Comparison of ENCODE assay signal across 9 mouse cellular contexts in genomic region chr7:44442407-44442821, GRCm38 (mm10). TPM values are rescaled to one million over a fixed set of nuclear protein-coding genes. Genes with fewer than 3 reads are reported as not detected.
DNase-seq lines count a peak whose midpoint lies in the region; ATAC-seq lines count a peak whose summit lies in the region.
"Had no signal": no experiment of that assay in that cellular context is flagged by ENCODE, and none has a peak within 500 bp of the region (broad histone marks: within the 10 kb centered on the region; RNA-seq: fewer than 3 reads in every experiment).

No protein-coding gene starts in this region.

- DNase-seq in left cerebral cortex, postnatal 36 days (ENCODE audit: low spot score in 2 of 2), result peak; percentile 45 to 57
- DNase-seq in left cerebral cortex, adult 9 months (ENCODE audit: low spot score in 2 of 2), result no peak
- peak; percentile 72 for DNase-seq in cerebellum, postnatal 25 days
- DNase-seq in hindbrain, embryonic 11.5 days (ENCODE audit: low spot score), result peak; percentile 71
- peak; percentile 66 for DNase-seq in neural tube, embryonic 11.5 days (ENCODE audit: low spot score)
- DNase-seq in urinary bladder, postnatal 10 days (ENCODE audit: low spot score), result no peak
- DNase-seq in yolk sac, embryonic 10.5 days (ENCODE audit: low spot score), result no peak
- DNase-seq in layer of hippocampus, adult 9-11 months, result no peak

- H3K9me3 ChIP-seq in hindbrain, embryonic 11.5 days (ENCODE audit: control insufficient read depth, low read length), result no peaks in the 10 kb centered on the region
- H3K9me3 ChIP-seq in neural tube, embryonic 11.5 days (ENCODE audit: control insufficient read depth, low read length), result no peaks in the 10 kb centered on the region

- H3K27ac ChIP-seq in hindbrain, embryonic 11.5 days (ENCODE audit: low read depth, low read length), result peak overlapping the region; percentile 98
- peak overlapping the region; percentile 83 for H3K27ac ChIP-seq in neural tube, embryonic 11.5 days (ENCODE audit: low read depth, low read length)

- peak; percentile 52 for ATAC-seq in hindbrain, embryonic 11.5 days (ENCODE audit: low FRiP score)
- ATAC-seq in neural tube, embryonic 11.5 days (ENCODE audit: insufficient read depth, low FRiP score, low TSS enrichment), result peak; percentile 50

- H3K36me3 ChIP-seq in hindbrain, embryonic 11.5 days (ENCODE audit: control insufficient read depth, insufficient read depth, low read length), result peaks cover 8% of the 10 kb centered on the region
- H3K36me3 ChIP-seq in neural tube, embryonic 11.5 days (ENCODE audit: control insufficient read depth, insufficient read depth, low read length), result no peaks in the 10 kb centered on the region; the same call in 1 of the 2 replicates

- peak overlapping the region; percentile 98 for H3K9ac ChIP-seq in hindbrain, embryonic 11.5 days (ENCODE audit: low read depth, low read length)
- peak overlapping the region; percentile 93 for H3K9ac ChIP-seq in neural tube, embryonic 11.5 days (ENCODE audit: low read length)

- H3K27me3 ChIP-seq in hindbrain, embryonic 11.5 days (ENCODE audit: control insufficient read depth, insufficient read depth, low read length), result peaks cover 13% of the 10 kb centered on the region
- H3K27me3 ChIP-seq in neural tube, embryonic 11.5 days (ENCODE audit: control insufficient read depth, insufficient read depth, low read length), result peaks cover 42% of the 10 kb centered on the region

- H3K4me1 ChIP-seq in hindbrain, embryonic 11.5 days (replicated peaks; ENCODE audit: control insufficient read depth, insufficient read depth, low read length), result peaks cover 13% of the 10 kb centered on the region
- H3K4me1 ChIP-seq in neural tube, embryonic 11.5 days (ENCODE audit: control insufficient read depth, insufficient read depth, low read length), result peaks cover 21% of the 10 kb centered on the region; the same call in 1 of the 2 replicates

- intact Hi-C loops in left cerebral cortex, postnatal 36 days (cut with DNase I), result loop anchor here (1.0 to 5.0 kb wide), 4 partner anchors 12 to 82 kb away; partner anchors contain the start of gene Syt3

- WGBS in hindbrain, embryonic 11.5 days, result under 1% methylated on average over 14 of the region's 14 CpGs
- 1% methylated on average over 9 of the region's 14 CpGs for WGBS in neural tube, embryonic 11.5 days

- peak overlapping the region; percentile 98 for H3K4me2 ChIP-seq in hindbrain, embryonic 11.5 days (replicated peaks; ENCODE audit: low read depth, low read length)
- peak overlapping the region; percentile 81 for H3K4me2 ChIP-seq in neural tube, embryonic 11.5 days (ENCODE audit: low read depth)

- peak overlapping the region; percentile 70 for H3K4me3 ChIP-seq in hindbrain, embryonic 11.5 days (ENCODE audit: low read depth, low read length)
- H3K4me3 ChIP-seq in neural tube, embryonic 11.5 days (ENCODE audit: low read depth, low read length), result peak overlapping the region; percentile 54
- H3K4me3 ChIP-seq: myocyte had no signal

RNA-seq across cellular contexts. Expression of gene Lrrc4b, which starts 13.6 kb away (rescaled TPM):
- 100 to 1,000 TPM; 282 to 313 TPM for total RNA-seq in left cerebral cortex, postnatal 36 days (2021)
- 9.1 and 11.4 TPM in 2 replicates for polyA plus RNA-seq in hindbrain, embryonic 11.5 days (2014; fragmentation: Nextera tagmentation; extraction: Ambion mirVana)
- polyA plus RNA-seq in neural tube, embryonic 11.5 days (2014; fragmentation: Nextera tagmentation; extraction: Ambion mirVana), result 7.4 and 8.0 TPM in 2 replicates
- polyA plus RNA-seq: myocyte had no signal

RNA-seq across cellular contexts. Expression of gene Aspdh, which starts 22.8 kb away (rescaled TPM):
- total RNA-seq in left cerebral cortex, postnatal 36 days (2021), result 10 to 100 TPM in 1 of 2 experiments, 1 to 10 TPM in 1; 6.8 to 10.4 TPM
- polyA plus RNA-seq in hindbrain, embryonic 11.5 days (2014; fragmentation: Nextera tagmentation; extraction: Ambion mirVana), result 1.2 and 2.1 TPM in 2 replicates
- 1.2 and 1.6 TPM in 2 replicates for polyA plus RNA-seq in neural tube, embryonic 11.5 days (2014; fragmentation: Nextera tagmentation; extraction: Ambion mirVana)
- polyA plus RNA-seq: myocyte had no signal

RNA-seq across cellular contexts. Expression of gene Josd2, which starts 25.4 kb away (rescaled TPM):
- total RNA-seq in left cerebral cortex, postnatal 36 days (2021), result 10 to 100 TPM; 76.5 to 77.6 TPM
- 57.3 and 59.1 TPM in 2 replicates for polyA plus RNA-seq in hindbrain, embryonic 11.5 days (2014; fragmentation: Nextera tagmentation; extraction: Ambion mirVana)
- 60.0 and 66.2 TPM in 2 replicates for polyA plus RNA-seq in neural tube, embryonic 11.5 days (2014; fragmentation: Nextera tagmentation; extraction: Ambion mirVana)

RNA-seq across cellular contexts. Expression of gene Emc10, which starts 53.9 kb away (rescaled TPM):
- total RNA-seq in left cerebral cortex, postnatal 36 days (2021), result 100 to 1,000 TPM; 169 to 185 TPM
- 90.2 and 97.2 TPM in 2 replicates for polyA plus RNA-seq in hindbrain, embryonic 11.5 days (2014; fragmentation: Nextera tagmentation; extraction: Ambion mirVana)
- 104 and 110 TPM in 2 replicates for polyA plus RNA-seq in neural tube, embryonic 11.5 days (2014; fragmentation: Nextera tagmentation; extraction: Ambion mirVana)

RNA-seq across cellular contexts. Expression of gene Fam71e1, which starts 54.0 kb away (rescaled TPM):
- 10 to 100 TPM; 18.9 to 20.2 TPM for total RNA-seq in left cerebral cortex, postnatal 36 days (2021)
- polyA plus RNA-seq in hindbrain, embryonic 11.5 days (2014; fragmentation: Nextera tagmentation; extraction: Ambion mirVana), result 13.5 and 20.6 TPM in 2 replicates
- polyA plus RNA-seq in neural tube, embryonic 11.5 days (2014; fragmentation: Nextera tagmentation; extraction: Ambion mirVana), result 12.3 and 13.3 TPM in 2 replicates

Comparison
In these comparisons a context has a peak if more than half of its experiments do, and no peak if none do; other contexts are left out.
1. DNase-seq: peak in left cerebral cortex, postnatal 36 days (2 of 2), cerebellum, postnatal 25 days (2 of 2), hindbrain, embryonic 11.5 days (single experiment) and neural tube, embryonic 11.5 days (single experiment); none in left cerebral cortex, adult 9 months (0 of 2), urinary bladder, postnatal 10 days (single experiment), yolk sac, embryonic 10.5 days (single experiment) and layer of hippocampus, adult 9-11 months (single experiment).